Mouse (Mus musculus) kidney, embryonic 15.5 days (tissue): ENCODE measurements around the gene Rffl. TPM values are rescaled to one million over a fixed set of nuclear protein-coding genes. Genes with fewer than 3 reads are reported as not detected.

ENCODE experiments used
- ATAC-seq: fragments of 200-750 bp; cut with Nextera tagmentation; replicated peaks from 2 replicates; pipeline ENCODE4 v1.8.0; 2017; ENCODE audit warnings: moderate TSS enrichment; ENCODE audit not compliant: low FRiP score
- H3K27ac ChIP-seq: fragments of 300-500 bp; sonication (generic); 2 replicates; pipeline ENCODE4 v1.5.1; 2015; ENCODE audit warnings: mild to moderate bottlenecking, inconsistent platforms
- H3K27me3 ChIP-seq: fragments of 300-500 bp; sonication (generic); 2 replicates; pipeline ENCODE4 v1.6.1; 2015; ENCODE audit warnings: inconsistent platforms
- H3K36me3 ChIP-seq: fragments of 300-500 bp; sonication (generic); 2 replicates; pipeline ENCODE4 v1.6.1; 2015; ENCODE audit warnings: inconsistent platforms
- H3K4me1 ChIP-seq: fragments of 300-500 bp; sonication (generic); 2 replicates; pipeline ENCODE4 v1.6.1; 2015; ENCODE audit warnings: inconsistent platforms
- H3K4me2 ChIP-seq: fragments of 300-500 bp; sonication (generic); 2 replicates; pipeline ENCODE4 v1.6.1; 2015; ENCODE audit warnings: moderate library complexity, mild to moderate bottlenecking, inconsistent platforms
- H3K4me3 ChIP-seq: fragments of 300-500 bp; sonication (generic); replicated peaks from 2 replicates; pipeline ENCODE4 v1.5.1; 2015; ENCODE audit warnings: mild to moderate bottlenecking, inconsistent platforms
- H3K9ac ChIP-seq: fragments of 300-500 bp; sonication (generic); 2 replicates; pipeline ENCODE4 v1.6.1; 2015; ENCODE audit warnings: mild to moderate bottlenecking, inconsistent platforms
- H3K9me3 ChIP-seq: fragments of 300-500 bp; sonication (generic); replicated peaks from 2 replicates; pipeline ENCODE4 v1.6.1; 2016; ENCODE audit warnings: inconsistent platforms
- WGBS: fragments of 180-500 bp; shearing (Covaris S2); methylation state at CpG from one replicate; pipeline ENCODE4 v1.1.7; 2015; ENCODE audit warnings: mixed read lengths; 5-methylcytosine and 5-hydroxymethylcytosine counted together
- polyA plus RNA-seq: library from polyadenylated mRNA; unstranded; fragments of >200 nt; fragmentation: Nextera tagmentation; extraction: Ambion mirVana; gene quantifications from 2 replicates; pipeline ENCODE4 v1.2.1, GENCODE M21; 2015

Gene Rffl
- polyA plus RNA-seq, result 22.3 and 23.6 TPM in 2 replicates

GRCm38 (mm10) chr11:82871031-82871446 lies at the start of gene Rffl:
Gene Rffl, minus strand, starts transcription at chr11:82871210.
- WGBS, result under 1% methylated on average over 42 of the region's 43 CpGs
- Histone ChIP-seq H3K27ac (peak within 1 kb of the TSS; percentile 93), H3K4me1 (peaks cover 9% of the 10 kb centered on the region; the same call in 1 of the 2 replicates), H3K4me2 (peak within 1 kb of the TSS; percentile 77), H3K9me3 (no peaks in the 10 kb centered on the region), H3K27me3 (no peaks in the 10 kb centered on the region), H3K9ac (peak within 1 kb of the TSS; percentile 72), H3K4me3 (peak within 1 kb of the TSS; percentile 96), H3K36me3 (no peaks in the 10 kb centered on the region)
- peak; percentile 96 for ATAC-seq

DNA sequence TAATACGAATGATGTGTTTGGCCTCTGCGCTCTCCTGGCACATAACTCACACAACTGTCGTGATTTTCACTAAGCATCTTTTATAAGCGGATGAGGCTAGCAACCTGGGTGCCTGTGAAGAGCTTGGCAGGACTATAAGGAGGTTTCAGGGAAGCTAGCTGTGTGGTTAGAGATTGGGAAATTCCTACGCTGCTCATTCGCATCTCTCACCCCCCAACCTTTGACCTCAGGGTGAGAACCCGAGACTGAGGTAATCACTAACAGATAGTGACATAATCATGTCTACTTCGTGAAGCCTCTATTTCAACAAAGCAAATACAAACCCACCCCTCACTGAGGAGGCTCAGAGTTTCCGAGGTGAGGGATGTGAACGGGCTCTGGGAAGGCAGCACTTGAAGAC lies 49.8 kb upstream of the Rffl start:
- H3K27ac ChIP-seq, result no peak overlapping the region
- H3K9ac ChIP-seq, result no peak overlapping the region
- H3K4me2 ChIP-seq, result no peak overlapping the region
- 59% methylated on average over 10 of the region's 10 CpGs for WGBS
- peaks cover 45% of the 10 kb centered on the region for H3K27me3 ChIP-seq
- H3K36me3 ChIP-seq, result no peaks in the 10 kb centered on the region
- no peak overlapping the region for H3K4me3 ChIP-seq
- no peaks in the 10 kb centered on the region for H3K9me3 ChIP-seq
- ATAC-seq, result no peak
- H3K4me1 ChIP-seq, result no peaks in the 10 kb centered on the region

- H3K27me3 ChIP-seq, result peaks cover 51% of the 10 kb centered on the region
- no peaks in the 10 kb centered on the region for H3K36me3 ChIP-seq
- peak overlapping the region; percentile 45 for H3K4me2 ChIP-seq
- no peak overlapping the region for H3K9ac ChIP-seq
- no peak overlapping the region for H3K27ac ChIP-seq
- H3K9me3 ChIP-seq, result no peaks in the 10 kb centered on the region
- H3K4me1 ChIP-seq, result no peaks in the 10 kb centered on the region
- 9% methylated on average over 16 of the region's 16 CpGs for WGBS
- 0 out of 2 replicates have a peak overlapping the region, but pooled peaks have one; percentile 5 for H3K4me3 ChIP-seq
- ATAC-seq, result 0 out of 2 replicates have a peak, but pooled peaks have one; percentile 12
Measured at GRCm38 (mm10) chr11:82914711-82915352, 43.8 kb upstream of the Rffl start.

GRCm38 (mm10) chr11:82910679-82911389 lies 39.8 kb upstream of the Rffl start:
- Histone ChIP-seq H3K4me2 (no peak overlapping the region), H3K4me3 (no peak overlapping the region), H3K27me3 (peaks cover 44% of the 10 kb centered on the region), H3K9me3 (no peaks in the 10 kb centered on the region), H3K9ac (no peak overlapping the region), H3K36me3 (peaks cover 11% of the 10 kb centered on the region), H3K4me1 (peaks cover 12% of the 10 kb centered on the region), H3K27ac (no peak overlapping the region)
- ATAC-seq, result no peak
- WGBS, result 76% methylated on average over 11 of the region's 11 CpGs

- no peak within 1 kb of the TSS for H3K9ac ChIP-seq
- H3K36me3 ChIP-seq, result peaks cover 16% of the 10 kb centered on the region
- peaks cover 41% of the 10 kb centered on the region for H3K27me3 ChIP-seq
- no peak for ATAC-seq
- no peak within 1 kb of the TSS for H3K27ac ChIP-seq
- H3K4me1 ChIP-seq, result peaks cover 12% of the 10 kb centered on the region
- H3K4me2 ChIP-seq, result no peak within 1 kb of the TSS
- no peak within 1 kb of the TSS for H3K4me3 ChIP-seq
- no peaks in the 10 kb centered on the region for H3K9me3 ChIP-seq
- WGBS, result 89% methylated on average over 4 of the region's 4 CpGs
Measured at GRCm38 (mm10) chr11:82910250-82910649, 39.2 kb upstream of the Rffl start, which contains the start of gene Unc45b. Gene Unc45b, plus strand, starts transcription at chr11:82910550.

DNA sequence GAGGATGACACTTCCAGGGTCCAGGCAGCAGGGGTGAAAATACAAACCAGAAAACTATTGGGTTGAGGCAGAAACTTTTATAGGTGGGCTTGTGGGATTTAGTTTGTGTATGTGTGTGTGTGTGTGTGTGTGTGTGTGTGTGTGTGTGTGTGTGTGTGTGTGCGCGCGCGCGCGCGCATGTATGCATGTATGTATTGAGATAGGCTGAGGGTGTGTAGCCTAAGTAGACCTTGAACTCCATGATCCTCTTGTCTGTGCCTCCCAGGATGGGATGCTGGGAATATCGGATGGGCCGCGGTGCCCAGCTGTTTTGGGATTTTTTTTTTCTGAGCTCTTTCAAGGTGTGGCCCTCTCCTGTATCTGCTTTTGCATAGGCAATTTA lies 37.6 kb upstream of the Rffl start:
- peak overlapping the region; percentile 79 for H3K4me3 ChIP-seq

GRCm38 (mm10) chr11:82907651-82908607 lies 36.9 kb upstream of the Rffl start, which contains the start of gene Nle1:
Gene Nle1, minus strand, starts transcription at chr11:82908411.
- Histone ChIP-seq H3K36me3 (peaks cover 40% of the 10 kb centered on the region), H3K4me3 (peak within 1 kb of the TSS; percentile 79), H3K4me2 (peak within 1 kb of the TSS; percentile 89), H3K9ac (peak within 1 kb of the TSS; percentile 75), H3K4me1 (peaks cover 12% of the 10 kb centered on the region), H3K9me3 (no peaks in the 10 kb centered on the region), H3K27me3 (peaks cover 22% of the 10 kb centered on the region; the same call in 1 of the 2 replicates), H3K27ac (no peak within 1 kb of the TSS)
- WGBS, result 1% methylated on average over 73 of the region's 73 CpGs
- peak; percentile 75 for ATAC-seq

More for the DNA sequence above, 37.6 kb upstream of the Rffl start:
- Histone ChIP-seq H3K9ac (peak overlapping the region; percentile 75; the same call in 1 of the 2 replicates), H3K4me2 (peak overlapping the region; percentile 89), H3K36me3 (peaks cover 33% of the 10 kb centered on the region), H3K4me1 (peaks cover 12% of the 10 kb centered on the region), H3K27ac (no peak overlapping the region), H3K27me3 (peaks cover 28% of the 10 kb centered on the region), H3K9me3 (no peaks in the 10 kb centered on the region)
- WGBS, result 56% methylated on average over 10 of the region's 10 CpGs
- ATAC-seq, result no peak

DNA sequence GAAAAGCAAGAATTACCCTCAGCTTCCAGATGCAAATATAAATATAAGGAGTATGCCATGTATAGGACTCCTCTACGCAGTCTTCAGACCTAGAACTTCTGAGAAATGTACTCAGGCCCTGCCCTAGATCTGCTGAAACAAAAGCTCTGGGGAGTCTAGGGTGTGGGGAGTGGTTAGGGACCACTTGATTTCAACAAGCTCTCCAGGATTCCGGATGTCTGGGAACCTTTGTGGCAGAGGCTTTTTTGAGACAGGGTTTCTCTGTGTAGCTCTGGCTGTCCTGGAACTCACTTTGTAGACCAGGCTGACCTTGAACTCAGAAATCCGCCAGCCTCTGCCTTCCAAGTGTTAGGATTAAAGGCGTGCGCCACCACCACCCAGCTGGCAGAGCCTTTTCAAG lies 34.8 kb upstream of the Rffl start:
- 95% methylated on average over 5 of the region's 5 CpGs for WGBS
- ATAC-seq, result no peak
- Histone ChIP-seq H3K9ac (no peak overlapping the region), H3K27me3 (peaks cover 14% of the 10 kb centered on the region; the same call in 1 of the 2 replicates), H3K36me3 (peaks cover 61% of the 10 kb centered on the region), H3K4me1 (peaks cover 12% of the 10 kb centered on the region), H3K4me2 (no peak overlapping the region), H3K27ac (no peak overlapping the region), H3K9me3 (no peaks in the 10 kb centered on the region), H3K4me3 (no peak overlapping the region)

DNA sequence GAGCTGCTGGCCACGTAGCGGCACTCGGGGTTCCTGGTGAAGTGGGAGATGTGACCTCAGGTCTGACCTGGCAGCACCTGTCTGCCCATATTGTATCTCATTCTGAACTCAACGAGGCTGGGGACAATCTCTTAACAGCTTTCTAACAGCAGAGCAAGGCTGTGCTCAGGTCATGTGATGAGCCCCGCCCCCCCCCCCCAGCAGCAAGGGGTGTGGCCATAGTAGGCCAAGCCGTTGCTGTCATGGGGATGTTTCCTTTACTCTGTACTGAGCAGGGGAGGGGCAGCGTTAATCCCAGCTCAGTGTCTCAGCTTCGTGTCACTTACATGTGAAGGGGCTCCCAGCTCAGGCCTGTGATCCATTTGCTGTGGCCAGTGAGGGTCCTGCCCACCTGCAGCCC lies 33.9 kb upstream of the Rffl start:
- Histone ChIP-seq H3K9ac (no peak overlapping the region), H3K9me3 (no peaks in the 10 kb centered on the region), H3K27ac (no peak overlapping the region), H3K36me3 (peaks cover 69% of the 10 kb centered on the region), H3K4me2 (no peak overlapping the region), H3K27me3 (0 out of 2 replicates have a peak, but pooled peaks cover 9% of the 10 kb centered on the region), H3K4me1 (peaks cover 12% of the 10 kb centered on the region), H3K4me3 (no peak overlapping the region)
- no peak for ATAC-seq
- 63% methylated on average over 8 of the region's 8 CpGs for WGBS

DNA sequence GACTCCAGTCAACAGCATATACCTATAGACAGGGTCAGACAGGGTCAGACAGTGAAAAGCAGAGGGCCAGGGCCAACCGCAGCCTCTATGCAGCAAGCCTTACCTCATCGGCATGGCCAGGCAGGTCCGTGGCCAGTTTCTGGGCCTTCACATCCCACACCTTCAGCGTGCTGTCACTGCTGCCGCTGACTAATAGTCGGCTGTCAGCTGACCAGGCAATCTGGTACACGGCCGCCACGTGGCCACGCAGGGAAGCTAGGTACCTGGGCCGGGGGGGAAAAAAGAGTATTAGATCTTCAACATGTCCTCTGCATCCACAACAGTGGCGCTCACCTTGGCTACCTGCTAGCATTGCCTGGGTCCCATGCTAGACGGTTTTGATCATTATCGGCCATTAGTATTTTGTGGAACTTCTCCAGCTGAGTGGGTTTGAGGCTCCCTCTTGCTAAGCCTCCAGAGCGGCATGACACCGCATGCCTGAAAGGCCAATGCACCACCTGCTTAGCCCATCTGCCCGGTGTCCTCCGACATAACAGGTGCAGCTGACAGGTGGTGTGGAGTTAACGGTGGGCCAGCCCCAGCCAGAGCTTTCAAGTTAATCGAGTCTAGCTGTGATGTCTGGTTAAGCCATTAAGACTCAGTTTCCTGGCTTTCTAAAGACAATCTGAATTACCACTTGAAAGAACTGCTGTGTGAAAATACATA lies 30.7 kb upstream of the Rffl start:
- Histone ChIP-seq H3K4me2 (no peak overlapping the region), H3K9ac (no peak overlapping the region), H3K4me1 (no peaks in the 10 kb centered on the region), H3K27ac (no peak overlapping the region), H3K27me3 (no peaks in the 10 kb centered on the region), H3K4me3 (no peak overlapping the region), H3K9me3 (no peaks in the 10 kb centered on the region), H3K36me3 (peaks cover 77% of the 10 kb centered on the region)
- ATAC-seq, result no peak
- 96% methylated on average over 20 of the region's 20 CpGs for WGBS

DNA sequence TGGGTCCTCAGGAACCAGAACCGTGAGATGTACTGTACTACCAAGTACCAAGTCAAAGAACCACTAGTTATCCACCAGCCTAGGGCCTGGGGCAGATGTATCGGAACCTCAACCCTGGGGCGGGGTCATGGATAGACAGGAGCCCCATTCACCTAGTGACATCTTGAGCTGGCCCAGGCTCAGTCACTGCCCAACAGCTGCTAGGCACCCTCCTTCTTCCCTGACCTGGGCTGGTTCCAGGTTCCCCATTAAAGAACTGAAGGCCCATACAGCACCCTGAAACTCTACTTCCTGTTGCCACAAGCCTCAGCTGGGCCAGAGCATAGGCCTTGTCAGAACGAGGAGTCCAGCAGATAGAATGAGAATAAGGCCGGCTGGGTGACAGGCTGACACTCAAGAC lies 28.7 kb upstream of the Rffl start:
- no peaks in the 10 kb centered on the region for H3K27me3 ChIP-seq
- no peak for ATAC-seq
- no peak overlapping the region for H3K9ac ChIP-seq
- 96% methylated on average over 5 of the region's 5 CpGs for WGBS
- no peak overlapping the region for H3K27ac ChIP-seq
- no peak overlapping the region for H3K4me2 ChIP-seq
- H3K4me1 ChIP-seq, result no peaks in the 10 kb centered on the region
- H3K4me3 ChIP-seq, result no peak overlapping the region
- H3K36me3 ChIP-seq, result peaks cover 56% of the 10 kb centered on the region
- no peaks in the 10 kb centered on the region for H3K9me3 ChIP-seq
